Mouse (Mus musculus) frontal cortex, postnatal 25 days (tissue): Measurements from ENCODE around the gene Olfr713.
A peak's percentile ranks its signal among the peaks of the same experiment; 100 is the strongest.

Experiments
- DNase-seq, 2 experiments: peaks; one replicate each; pipeline ENCODE4 v3.0.0; 2022; ENCODE audit warnings: low spot score in 2 of 2

The Olfr713 gene

GRCm38 (mm10) chr7:107030874-107031273, at the start of gene Olfr713:
Gene Olfr713, plus strand, starts transcription at chr7:107031174.
- no peak for DNase-seq

- DNase-seq, result no peak
Measured at GRCm38 (mm10) chr7:106985236-106985635, 45.7 kb upstream of the Olfr713 start.

DNA sequence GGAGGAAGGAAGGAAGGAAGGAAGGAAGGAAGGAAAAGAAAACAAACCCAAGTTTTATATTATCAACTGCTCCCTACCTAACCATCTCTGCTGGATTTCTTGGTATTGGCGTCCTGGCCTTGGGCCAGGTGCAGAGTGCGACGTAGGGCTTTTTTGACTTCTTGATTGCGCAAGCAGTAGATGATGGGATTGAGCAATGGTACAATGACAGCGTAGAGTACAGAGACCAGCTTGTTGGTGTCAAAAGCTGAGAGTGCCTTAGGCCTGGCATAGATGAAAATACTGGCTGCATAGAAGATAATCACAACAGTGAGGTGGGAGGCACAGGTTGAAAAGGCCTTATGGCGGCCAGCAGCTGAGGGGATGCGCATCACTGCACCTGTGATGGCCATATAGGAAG, 30.2 kb upstream of the Olfr713 start:
- DNase-seq, result no peak

- no peak for DNase-seq
Measured at GRCm38 (mm10) chr7:107004169-107004568, 26.8 kb upstream of the Olfr713 start.

DNA sequence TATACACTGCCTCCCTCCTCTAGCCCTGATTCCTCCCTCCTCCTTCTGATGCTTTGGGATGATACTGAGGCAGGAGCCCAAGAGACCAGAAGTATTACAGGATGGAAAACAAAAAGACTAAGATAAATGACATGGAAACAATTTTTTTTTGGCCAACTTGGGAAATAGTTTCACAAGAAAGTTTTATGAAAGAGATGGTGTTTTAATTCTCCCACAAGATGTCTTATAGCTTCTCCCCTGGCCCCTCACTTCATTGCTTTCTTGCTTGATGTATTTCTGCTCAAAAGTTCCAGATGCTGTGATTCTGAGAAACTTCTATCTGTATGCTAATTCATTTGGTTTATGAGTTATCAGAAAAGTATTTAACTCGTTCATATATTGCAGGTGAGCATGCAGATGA, 25.0 kb upstream of the Olfr713 start, which contains the start of gene Olfr2:
Olfr2 (minus strand) TSS at position 101 of the 400 bp plus-strand sequence.
- DNase-seq, result no peak

DNA sequence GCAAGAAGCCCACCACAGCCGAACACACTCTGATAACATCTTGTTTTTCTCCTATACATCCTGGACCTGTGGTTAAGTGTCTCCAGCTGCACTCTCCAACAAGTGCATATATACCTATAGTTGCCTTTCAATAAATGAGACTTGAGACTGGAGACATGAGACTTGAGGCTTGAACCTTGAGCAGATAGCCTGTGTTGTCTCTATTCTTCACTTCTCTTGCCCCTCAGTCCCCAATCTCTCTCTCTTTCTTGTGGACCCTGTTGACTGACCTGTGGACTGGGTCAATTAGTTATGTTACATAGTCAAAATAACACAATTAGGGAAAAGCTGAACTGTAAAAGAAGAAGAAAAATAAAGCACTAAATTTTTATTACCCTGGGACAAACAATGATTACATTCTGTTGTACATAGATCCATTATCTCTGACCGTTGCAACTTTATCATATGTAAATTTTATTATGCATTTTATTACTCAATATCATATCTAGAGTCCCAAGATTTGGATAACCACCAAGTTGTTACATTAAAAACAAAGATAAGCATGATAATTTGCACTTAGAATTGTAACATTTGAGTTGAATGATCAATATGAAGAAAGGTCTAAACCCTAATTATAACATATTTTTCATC, 9.1 kb downstream of the Olfr713 start:
- no peak for DNase-seq

- no peak for DNase-seq
Measured at GRCm38 (mm10) chr7:107043136-107043535, 12.2 kb downstream of the Olfr713 start.

GRCm38 (mm10) chr7:107044407-107044806, 13.4 kb downstream of the Olfr713 start:
- DNase-seq, result no peak

GRCm38 (mm10) chr7:107045833-107046232, 14.9 kb downstream of the Olfr713 start:
- peak in 1 of 2 experiments; percentile 15 for DNase-seq

DNA sequence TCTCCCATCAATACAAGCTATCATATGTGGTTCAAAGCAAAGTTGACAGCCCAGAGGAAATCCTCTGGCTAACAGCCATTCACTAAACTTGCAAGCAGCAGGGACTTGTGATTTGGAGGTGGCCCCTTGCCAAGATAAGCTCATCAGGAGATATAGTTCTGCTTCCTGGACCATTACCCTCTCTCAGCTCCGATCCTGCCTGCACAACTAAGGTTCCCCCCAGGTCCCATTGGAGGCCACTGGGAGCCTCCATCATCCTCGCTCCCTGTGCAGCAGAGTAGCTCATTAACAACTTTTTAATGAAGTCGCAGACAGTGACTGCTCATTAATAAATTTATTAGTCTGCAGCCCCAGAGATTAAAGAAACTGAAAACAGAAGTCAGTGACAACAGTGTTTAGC, 16.6 kb downstream of the Olfr713 start:
- no peak for DNase-seq

DNA sequence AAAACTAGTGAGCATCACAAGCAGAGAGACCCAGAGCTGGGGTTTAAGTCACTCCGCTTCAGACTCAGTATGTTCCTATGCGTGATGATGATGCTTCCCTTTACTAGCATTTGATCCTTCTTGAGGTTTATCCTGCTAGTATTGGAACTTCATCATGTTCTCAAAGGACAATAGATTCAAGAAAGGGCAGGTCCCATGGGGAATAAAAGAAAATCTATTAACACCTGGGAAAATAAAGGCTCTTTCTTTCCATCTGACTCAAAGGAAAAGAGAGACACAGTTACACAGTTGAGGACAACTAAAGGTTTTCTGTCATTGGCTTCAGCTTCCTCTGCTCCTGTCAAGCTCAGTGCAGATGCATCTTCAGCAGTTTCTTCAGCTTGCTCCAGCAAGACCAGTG, 39.7 kb downstream of the Olfr713 start, which contains the start of gene Olfr714:
Olfr714 (plus strand) TSS at position 301 of the 400 bp plus-strand sequence.
- no peak for DNase-seq
